31 mouse cellular contexts compared by ENCODE assay signal in genomic region chr17:74305616-74306015, GRCm38 (mm10).
"Had no signal": no experiment of that assay in that cellular context is flagged by ENCODE, and none has a peak within 500 bp of the region (broad histone marks: within the 10 kb centered on the region; RNA-seq: fewer than 3 reads in every experiment).

No protein-coding gene starts in this region.

- H3K27ac ChIP-seq: left cerebral cortex, adult 2 months; limb, embryonic 10.5 days; limb, embryonic 12.5 days; limb, embryonic 13.5 days; limb, embryonic 15.5 days; liver, embryonic 12.5 days; liver, embryonic 14.5 days; lung, embryonic 15.5 days; macrophage; midbrain, embryonic 10.5 days; midbrain, embryonic 12.5 days; midbrain, embryonic 13.5 days; midbrain, embryonic 15.5 days; neural tube, embryonic 12.5 days; neural tube, embryonic 13.5 days had no signal

- ATAC-seq: liver, embryonic 12.5 days; liver, postnatal 0 days; lung, postnatal 0 days; midbrain, embryonic 13.5 days; midbrain, embryonic 15.5 days; midbrain, embryonic 16.5 days had no signal

- H3K4me2 ChIP-seq: limb, embryonic 12.5 days; limb, embryonic 13.5 days; limb, embryonic 15.5 days; liver, embryonic 12.5 days; liver, embryonic 13.5 days; liver, embryonic 15.5 days; lung, embryonic 14.5 days; lung, embryonic 15.5 days; midbrain, embryonic 12.5 days; midbrain, embryonic 13.5 days; midbrain, embryonic 15.5 days; neural tube, embryonic 12.5 days; neural tube, embryonic 13.5 days had no signal

- H3K4me1 ChIP-seq: limb, embryonic 10.5 days; limb, embryonic 12.5 days; limb, embryonic 13.5 days; limb, embryonic 15.5 days; lung, embryonic 15.5 days; midbrain, embryonic 10.5 days; midbrain, embryonic 12.5 days; midbrain, embryonic 13.5 days; midbrain, embryonic 15.5 days; neural tube, embryonic 12.5 days; neural tube, embryonic 13.5 days had no signal

- H3K9ac ChIP-seq: limb, embryonic 12.5 days; limb, embryonic 13.5 days; limb, embryonic 15.5 days; liver, embryonic 12.5 days; liver, embryonic 13.5 days; liver, embryonic 14.5 days; liver, embryonic 15.5 days; liver, postnatal 0 days; lung, embryonic 14.5 days; lung, embryonic 15.5 days; midbrain, embryonic 12.5 days; midbrain, embryonic 13.5 days; midbrain, embryonic 15.5 days; neural tube, embryonic 12.5 days; neural tube, embryonic 13.5 days had no signal

- H3K27me3 ChIP-seq: limb, embryonic 12.5 days; limb, embryonic 13.5 days; limb, embryonic 15.5 days; liver, embryonic 12.5 days; liver, embryonic 13.5 days; liver, embryonic 15.5 days; lung, embryonic 15.5 days; megakaryocyte, embryonic 14.5 days; midbrain, embryonic 12.5 days; midbrain, embryonic 13.5 days; midbrain, embryonic 15.5 days; neural tube, embryonic 12.5 days; neural tube, embryonic 13.5 days had no signal

- H3K9me3 ChIP-seq: limb, embryonic 10.5 days; limb, embryonic 12.5 days; limb, embryonic 13.5 days; limb, embryonic 15.5 days; liver, embryonic 12.5 days; liver, embryonic 13.5 days; liver, embryonic 15.5 days; lung, embryonic 15.5 days; megakaryocyte, embryonic 14.5 days; midbrain, embryonic 10.5 days; midbrain, embryonic 12.5 days; midbrain, embryonic 13.5 days; midbrain, embryonic 15.5 days; neural tube, embryonic 12.5 days; neural tube, embryonic 13.5 days had no signal

- H3K4me3 ChIP-seq: left cerebral cortex, adult 2 months; limb, embryonic 10.5 days; limb, embryonic 12.5 days; limb, embryonic 13.5 days; limb, embryonic 15.5 days; liver, embryonic 12.5 days; liver, embryonic 13.5 days; liver, embryonic 15.5 days; lung, embryonic 15.5 days; megakaryocyte, embryonic 14.5 days; midbrain, embryonic 10.5 days; midbrain, embryonic 12.5 days; midbrain, embryonic 13.5 days; midbrain, embryonic 15.5 days; myocyte; neural tube, embryonic 12.5 days; neural tube, embryonic 13.5 days had no signal

- DNase-seq: left cerebral cortex, postnatal 4 days; liver; liver, embryonic 13.5 days; liver, postnatal 0 days; lung, adult 18-20 months; lung, adult 2 months; lung, embryonic 14.5 days; lung, postnatal 10 days; lung, postnatal 14 days; lung, postnatal 36 days; lung, postnatal 4 days had no signal
